Mouse (Mus musculus) small intestine, adult 2 months (tissue): ENCODE results near the gene Eva1b.
"Not testable (repeated sequence)": the region's sequence is repeated elsewhere in the genome, so short reads cannot be mapped to it uniquely, and the experiment has no call there.

ENCODE experiments used
- CTCF ChIP-seq: fragments of 200-500 bp; IDR thresholded peaks from 2 replicates; pipeline ENCODE4 v1.5.1; 2012; ENCODE audit warnings: low read depth, mild to moderate bottlenecking, control low read depth, inconsistent platforms, low read length, moderate library complexity, mixed read lengths; ENCODE audit not compliant: insufficient replicate concordance, insufficient read length; ENCODE audit errors: extremely low read depth
- POLR2A ChIP-seq: fragments of 200-500 bp; IDR thresholded peaks from 2 replicates; pipeline ENCODE4 v1.6.1; 2012; ENCODE audit warnings: low read depth, mild to moderate bottlenecking, control low read depth, inconsistent platforms, low read length, moderate library complexity

GRCm38 (mm10) chr4:126165092-126165491 is 17.5 kb downstream of the Eva1b start:
- not testable (repeated sequence) for TF ChIP-seq CTCF, POLR2A
